Mouse (Mus musculus) C2C12 (cell line): ENCODE results near the gene Lhfpl3.

Experiments
- CEBPB ChIP-seq: IDR thresholded peaks from one replicate; pipeline ENCODE4 v1.6.1; 2011; ENCODE audit warnings: low read depth, mild to moderate bottlenecking, control low read depth, moderate library complexity
- CTCF ChIP-seq: IDR thresholded peaks from one replicate; pipeline ENCODE4 v1.5.1; 2011; ENCODE audit not compliant: control insufficient read depth, insufficient read depth, insufficient read length
- FOSL1 ChIP-seq: IDR thresholded peaks from one replicate; pipeline ENCODE4 v1.8.0; 2011; ENCODE audit warnings: mild to moderate bottlenecking, low read length; ENCODE audit not compliant: poor library complexity, insufficient read depth, severe bottlenecking
- MAX ChIP-seq: IDR thresholded peaks from one replicate; pipeline ENCODE4 v1.6.1; 2011; ENCODE audit warnings: mild to moderate bottlenecking, control low read depth
- MYOD1 ChIP-seq: IDR thresholded peaks from one replicate; pipeline ENCODE4 v1.6.1; 2011; ENCODE audit warnings: low read depth; ENCODE audit not compliant: control insufficient read depth, insufficient read length
- MYOG ChIP-seq: IDR thresholded peaks from one replicate; pipeline ENCODE4 v1.6.1; 2011; ENCODE audit not compliant: control insufficient read depth, insufficient read length; ENCODE audit errors: extremely low read depth
- USF1 ChIP-seq: IDR thresholded peaks from one replicate; pipeline ENCODE4 v1.6.1; 2011; ENCODE audit warnings: low read depth, mild to moderate bottlenecking, control low read depth, moderate library complexity

DNA sequence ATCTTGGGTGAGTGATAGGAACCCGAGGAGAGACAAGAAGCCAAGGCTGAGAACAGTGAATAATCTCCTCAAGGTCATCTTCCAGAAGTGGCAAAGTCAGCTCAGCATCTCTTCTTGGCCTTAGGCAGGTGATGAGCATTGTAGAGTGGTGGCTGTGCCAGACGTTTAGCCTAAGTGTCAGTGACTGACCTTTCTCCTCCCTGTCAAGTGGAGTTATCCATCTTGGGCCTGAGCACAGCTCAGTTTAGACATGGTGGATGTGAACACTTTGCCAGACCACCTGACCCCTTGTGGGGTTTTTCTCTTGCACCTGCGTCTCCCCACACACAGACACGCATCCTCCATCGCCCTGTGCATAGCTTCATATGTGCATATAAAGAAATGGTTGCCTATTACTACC is 305.6 kb downstream of the Lhfpl3 start:
- TF ChIP-seq CTCF (no peak), USF1 (no peak), CEBPB (no peak), MYOD1 (no peak), MAX (no peak), FOSL1 (no peak), MYOG (no peak)
